9 mouse cellular contexts compared by ENCODE assay signal in genomic region chr2:22634766-22635165, GRCm38 (mm10). TPM values are rescaled to one million over a fixed set of nuclear protein-coding genes. Genes with fewer than 3 reads are reported as not detected.
DNase-seq lines count a peak whose midpoint lies in the region; TF ChIP-seq lines count a peak whose summit lies in the region.
"Had no signal": no experiment of that assay in that cellular context is flagged by ENCODE, and none has a peak within 500 bp of the region (broad histone marks: within the 10 kb centered on the region; RNA-seq: fewer than 3 reads in every experiment).

No protein-coding gene starts in this region.

- intact Hi-C loops in left cerebral cortex, postnatal 25 days (cut with DNase I) = loop anchor here (5.0 kb wide), 1 partner anchor 88 kb away; no protein-coding TSS in a partner anchor

- TF ChIP-seq CTCF in thymus, adult 2 months (IDR thresholded peaks at IDR 0.05; ENCODE audit: borderline replicate concordance, control insufficient read depth, extremely low read depth, insufficient read depth, low read length, poor library complexity) = no peak
- peak; percentile 28; the same call in 1 of the 2 replicates for TF ChIP-seq CTCF in embryonic fibroblast, embryonic 13.5 days (IDR thresholded peaks at IDR 0.05; ENCODE audit: borderline replicate concordance, insufficient read depth, low read length)

- no peak overlapping the region for H3K27ac ChIP-seq in thymus, adult 2 months (ENCODE audit: control insufficient read depth, insufficient read depth, low read length)
- no peak overlapping the region for H3K27ac ChIP-seq in embryonic fibroblast, embryonic 13.5 days (ENCODE audit: insufficient read depth, low read length)
- H3K27ac ChIP-seq: limb, embryonic 12.5 days had no signal

- DNase-seq in gastrocnemius, postnatal 10 days = peak; percentile 14
- DNase-seq in gastrocnemius, adult 8-10 months (ENCODE audit: low spot score in 2 of 2) = no peak
- DNase-seq in thymus, adult 2 months = peak; percentile 31
- no peak for DNase-seq in thymus, adult 18-20 months
- peak; percentile 50 for DNase-seq in thymus, postnatal 14 days
- no peak for DNase-seq in MN1 (ENCODE audit: low spot score)
- no peak for DNase-seq in left cerebral cortex, postnatal 25 days (ENCODE audit: low spot score in 2 of 2)

- no peak overlapping the region for H3K4me3 ChIP-seq in thymus, adult 2 months (ENCODE audit: control insufficient read depth, insufficient read depth, low read length)
- H3K4me3 ChIP-seq in embryonic fibroblast, embryonic 13.5 days (ENCODE audit: insufficient read depth, low read length) = no peak overlapping the region
- H3K4me3 ChIP-seq: limb, embryonic 12.5 days had no signal

- 51% methylated on average over 8 of the region's 8 CpGs for WGBS in thymus, adult 2 months

- H3K27me3 ChIP-seq in thymus, adult 2 months (ENCODE audit: control insufficient read depth, insufficient read depth, low read length) = no peaks in the 10 kb centered on the region

- no peaks in the 10 kb centered on the region for H3K36me3 ChIP-seq in thymus, adult 2 months (ENCODE audit: control insufficient read depth, insufficient read depth, low read length)
- H3K36me3 ChIP-seq: limb, embryonic 12.5 days had no signal

- no peak for TF ChIP-seq POLR2A in thymus, adult 2 months (IDR thresholded peaks at IDR 0.05; ENCODE audit: control insufficient read depth, extremely low read depth, insufficient read depth, low read length, poor library complexity)
- TF ChIP-seq POLR2A in embryonic fibroblast, embryonic 13.5 days (IDR thresholded peaks at IDR 0.05; ENCODE audit: low read depth, low read length) = no peak

- H3K4me1 ChIP-seq in thymus, adult 2 months (replicated peaks; ENCODE audit: control insufficient read depth, insufficient read depth, low read length) = no peaks in the 10 kb centered on the region
- no peaks in the 10 kb centered on the region; the same call in 1 of the 2 replicates for H3K4me1 ChIP-seq in embryonic fibroblast, embryonic 13.5 days (ENCODE audit: control insufficient read depth, insufficient read depth, low read length)
- H3K4me1 ChIP-seq: limb, embryonic 12.5 days had no signal

RNA-seq across cellular contexts. Expression of gene Gad2, which starts 12.8 kb away (rescaled TPM):
- total RNA-seq in gastrocnemius, postnatal 10 days (2021) = under 1 TPM; 0.07 to 0.18 TPM
- under 1 TPM in 1 of 4 experiments, not detected in 3; 0.05 TPM for total RNA-seq in gastrocnemius, adult 8-10 months (2022)
- polyA plus RNA-seq in thymus, adult 2 months (2012; rRNA removed) = not detected in 2 replicates
- polyA plus RNA-seq in embryonic fibroblast, embryonic 13.5 days (2011; ENCODE audit: insufficient read length, low read depth, missing spikeins) = 0.09 TPM in 1 of 2 replicates, not detected in the other
- 100 to 1,000 TPM in 1 of 2 experiments, 10 to 100 TPM in 1; 96.1 to 139 TPM for total RNA-seq in left cerebral cortex, postnatal 25 days (2021)

Comparison
In these comparisons a context has a peak if more than half of its experiments do, and no peak if none do; other contexts are left out.
1. DNase-seq: peak in gastrocnemius, postnatal 10 days (single experiment), thymus, adult 2 months (single experiment) and thymus, postnatal 14 days (single experiment); none in gastrocnemius, adult 8-10 months (0 of 2), thymus, adult 18-20 months (0 of 2), MN1 (single experiment) and left cerebral cortex, postnatal 25 days (0 of 2).
2. RNA of gene Gad2, which starts 12.8 kb away (total RNA-seq): 96.1 to 139 TPM in left cerebral cortex, postnatal 25 days; 0.07 to 0.18 TPM in gastrocnemius, postnatal 10 days and 0.05 TPM in gastrocnemius, adult 8-10 months; every median in the first group is over 10 times any median in the second.